Mouse (Mus musculus) kidney, adult 2 months (tissue): ENCODE measurements around the gene 2210011C24Rik. TPM values are rescaled to one million over a fixed set of nuclear protein-coding genes. Genes with fewer than 3 reads are reported as not detected.

ENCODE experiments used
- DNase-seq: peaks from one replicate; pipeline ENCODE4 v3.0.0; 2021
- H3K27ac ChIP-seq: fragments of 200-500 bp; 2 replicates; pipeline ENCODE4 v1.5.1; 2012; ENCODE audit warnings: low read depth, low read length, control low read depth, inconsistent platforms; ENCODE audit not compliant: insufficient read depth
- H3K27me3 ChIP-seq: fragments of 200-500 bp; replicated peaks from 2 replicates; pipeline ENCODE4 v1.6.1; 2012; ENCODE audit warnings: mild to moderate bottlenecking, moderate library complexity, low read length, inconsistent platforms; ENCODE audit not compliant: control insufficient read depth, insufficient read depth
- H3K36me3 ChIP-seq: fragments of 200-500 bp; 2 replicates; pipeline ENCODE4 v1.6.1; 2012; ENCODE audit warnings: mild to moderate bottlenecking, moderate library complexity, low read length, inconsistent platforms; ENCODE audit not compliant: control insufficient read depth, insufficient read depth
- H3K4me1 ChIP-seq: fragments of 200-500 bp; 2 replicates; pipeline ENCODE4 v1.6.1; 2011; ENCODE audit warnings: low read length; ENCODE audit not compliant: control insufficient read depth, insufficient read depth
- H3K4me3 ChIP-seq: fragments of 200-500 bp; 2 replicates; pipeline ENCODE4 v1.5.1; 2011; ENCODE audit warnings: mild to moderate bottlenecking, low read depth, low read length, control low read depth; ENCODE audit not compliant: insufficient read depth
- CTCF ChIP-seq: fragments of 200-500 bp; conservative IDR thresholded peaks from 2 replicates; pipeline ENCODE4 v1.5.1; 2011; ENCODE audit warnings: low read depth, mild to moderate bottlenecking, control low read depth, low read length, moderate library complexity, mixed read lengths; ENCODE audit not compliant: insufficient read depth, insufficient read length
- POLR2A ChIP-seq: fragments of 200-500 bp; IDR thresholded peaks from one replicate; pipeline ENCODE4 v1.6.1; 2011; ENCODE audit warnings: low read depth, low read length, control low read depth
- WGBS: fragments of 180-500 bp; shearing (Covaris S2); methylation state at CpG from one replicate; pipeline ENCODE4 v1.1.7; 2018; 5-methylcytosine and 5-hydroxymethylcytosine counted together
- polyA plus RNA-seq: library from polyadenylated mRNA; depleted of rRNA; stranded (reverse); fragments of >200 nt; gene quantifications from 2 replicates; pipeline ENCODE4 v1.2.3, GENCODE M21; 2012; rRNA removed

The 2210011C24Rik gene
- polyA plus RNA-seq, 1 experiment: 9.1 TPM

DNA sequence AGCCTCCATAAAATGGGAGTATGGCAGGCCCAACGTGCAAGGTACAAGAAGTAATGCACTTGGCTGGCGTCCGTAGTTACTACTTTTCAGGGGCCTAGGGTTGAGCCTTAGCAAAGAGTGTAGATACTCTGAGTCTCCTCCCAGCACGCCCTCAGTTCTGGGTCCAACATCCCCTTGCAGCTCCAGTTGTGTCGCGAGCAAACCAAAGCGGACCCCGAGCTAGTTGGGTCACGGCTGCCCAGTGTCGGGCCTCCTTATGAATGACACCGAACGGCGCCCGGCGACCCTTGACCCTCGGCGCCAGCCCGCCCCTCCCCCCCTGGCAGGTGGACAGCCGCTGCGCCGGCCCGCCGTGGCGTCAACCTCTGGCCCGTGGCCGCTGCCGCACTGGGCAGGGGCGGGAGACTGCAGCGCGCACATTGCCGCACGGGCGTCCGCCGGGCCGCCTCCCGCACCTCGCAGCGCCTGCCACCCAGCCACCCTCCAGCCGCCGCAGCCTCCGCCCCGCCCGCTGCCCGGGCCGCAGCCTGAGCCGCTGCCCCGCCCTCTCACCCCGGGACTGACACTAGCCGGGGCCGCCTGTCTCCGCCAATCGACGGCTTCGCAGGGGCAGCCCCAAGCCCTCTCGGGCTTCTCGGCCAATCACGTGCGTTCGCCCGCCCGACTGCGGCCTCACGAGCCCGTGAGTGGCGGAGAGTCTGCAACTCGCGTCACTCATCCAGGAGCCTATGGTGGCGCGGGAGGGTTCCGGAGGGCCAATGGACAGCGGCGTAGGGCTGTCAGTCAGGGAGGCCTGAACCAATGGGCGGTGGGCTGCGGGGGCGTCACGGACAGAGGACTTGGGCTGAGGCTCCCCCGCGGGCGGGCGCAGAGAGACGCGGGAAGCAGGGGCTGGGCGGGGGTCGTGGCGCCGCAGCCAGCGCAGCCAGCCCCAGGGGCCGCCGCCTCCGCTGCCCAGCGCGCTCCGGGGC, 39.5 kb downstream of the 2210011C24Rik start, which contains the start of gene Prkaca:
Prkaca (plus strand) TSS at position 844 of the 971 bp plus-strand sequence.
- Histone ChIP-seq H3K27ac (peak within 1 kb of the TSS; percentile 73), H3K27me3 (no peaks in the 10 kb centered on the region), H3K36me3 (no peaks in the 10 kb centered on the region), H3K4me1 (peaks cover 18% of the 10 kb centered on the region), H3K4me3 (peak within 1 kb of the TSS; percentile 79)
- under 1% methylated on average over 87 of the region's 94 CpGs for WGBS
- TF ChIP-seq POLR2A (peak; percentile 20), CTCF (no peak)
- peak; percentile 100 for DNase-seq

DNA sequence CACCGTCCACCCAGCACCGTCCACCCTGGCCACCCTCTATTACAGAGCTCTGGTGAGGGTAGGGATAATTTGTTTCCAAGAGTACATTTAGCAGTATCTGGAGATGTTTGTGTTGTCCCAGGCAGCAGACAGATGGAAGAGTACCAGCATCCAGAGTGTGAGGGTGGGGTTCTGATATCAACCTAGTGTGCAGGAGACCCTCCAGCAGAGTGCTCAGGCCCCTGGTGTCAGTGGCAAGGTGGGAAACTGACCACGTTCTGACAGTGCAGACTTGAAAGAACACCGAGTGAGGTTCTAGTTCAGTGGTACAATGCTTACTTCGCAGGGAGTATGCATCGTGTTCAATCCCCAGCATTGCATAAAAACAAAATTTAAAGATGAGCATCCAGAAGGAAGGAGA, 40.3 kb downstream of the 2210011C24Rik start:
- H3K4me3 ChIP-seq: peak overlapping the region; percentile 74; the same call in 1 of the 2 replicates
- no peak for TF ChIP-seq POLR2A
- no peak for TF ChIP-seq CTCF

GRCm38 (mm10) chr8:83971121-83971520, 40.9 kb downstream of the 2210011C24Rik start:
- DNase-seq: no peak
- H3K36me3 ChIP-seq: no peaks in the 10 kb centered on the region
- no peak overlapping the region for H3K27ac ChIP-seq
- no peak overlapping the region for H3K4me3 ChIP-seq
- H3K27me3 ChIP-seq: no peaks in the 10 kb centered on the region
- no peak for TF ChIP-seq CTCF
- no peak for TF ChIP-seq POLR2A
- 86% methylated on average over 4 of the region's 4 CpGs for WGBS
- H3K4me1 ChIP-seq: peaks cover 12% of the 10 kb centered on the region; the same call in 1 of the 2 replicates

More for the DNA sequence above, 40.3 kb downstream of the 2210011C24Rik start:
- Histone ChIP-seq H3K4me1 (peaks cover 12% of the 10 kb centered on the region; the same call in 1 of the 2 replicates), H3K27ac (peak overlapping the region; percentile 73), H3K27me3 (no peaks in the 10 kb centered on the region), H3K36me3 (no peaks in the 10 kb centered on the region)
- 78% methylated on average over 6 of the region's 6 CpGs for WGBS
- DNase-seq: no peak

- Histone ChIP-seq H3K36me3 (no peaks in the 10 kb centered on the region), H3K4me3 (no peak overlapping the region), H3K27ac (no peak overlapping the region), H3K4me1 (peaks cover 6% of the 10 kb centered on the region; the same call in 1 of the 2 replicates), H3K27me3 (no peaks in the 10 kb centered on the region)
- no peak for DNase-seq
- 97% methylated on average over 7 of the region's 7 CpGs for WGBS
- no peak for TF ChIP-seq CTCF
- TF ChIP-seq POLR2A: no peak
Measured at GRCm38 (mm10) chr8:83967701-83968100, 44.3 kb downstream of the 2210011C24Rik start.

DNA sequence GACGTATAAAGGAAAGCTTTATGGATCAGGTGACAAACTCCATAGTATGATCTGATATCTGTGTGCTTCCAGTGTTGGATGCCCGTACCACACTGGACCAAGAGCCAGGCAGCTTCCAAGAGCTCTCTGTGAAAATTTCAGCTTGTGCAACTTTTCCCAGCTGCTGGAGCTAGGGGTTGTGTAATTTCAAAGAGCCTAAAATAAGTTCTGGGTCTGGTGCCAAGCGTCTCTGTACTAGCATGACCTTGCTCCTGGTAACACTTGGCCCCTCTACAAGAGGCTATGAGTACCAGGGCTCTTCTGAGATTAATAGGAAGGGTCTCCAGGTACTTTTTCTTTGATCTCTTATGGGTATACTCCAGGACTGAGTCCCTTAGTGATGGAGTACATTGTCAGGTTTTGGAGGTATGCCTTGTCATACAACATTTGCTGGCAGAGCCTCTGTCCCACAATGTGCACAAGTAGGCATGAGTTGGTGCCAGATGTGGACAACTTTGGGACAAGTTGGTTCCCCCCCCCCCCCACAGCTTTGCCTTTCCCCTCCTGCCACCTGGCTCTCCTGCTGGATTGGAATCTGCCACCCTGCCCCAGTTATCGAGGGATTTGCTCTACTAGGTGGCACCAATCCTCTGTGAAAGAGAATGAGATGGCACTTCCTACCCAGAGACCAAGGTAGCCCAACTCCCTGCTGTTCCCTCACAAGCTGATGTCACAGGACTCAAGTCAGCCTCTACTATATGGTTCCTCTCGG, 47.8 kb downstream of the 2210011C24Rik start:
- H3K4me1 ChIP-seq: no peaks in the 10 kb centered on the region
- H3K36me3 ChIP-seq: no peaks in the 10 kb centered on the region
- peak; percentile 33 for DNase-seq
- H3K27me3 ChIP-seq: no peaks in the 10 kb centered on the region
- TF ChIP-seq POLR2A (no peak), CTCF (no peak)
- 76% methylated on average over 5 of the region's 5 CpGs for WGBS
- H3K27ac ChIP-seq: no peak overlapping the region
- H3K4me3 ChIP-seq: no peak overlapping the region

Other genes starting within 250 kb of the 2210011C24Rik start
- 28.7 and 44.4 TPM in 2 replicates for gene Adgrl1, start 112.1 kb downstream of the 2210011C24Rik start, polyA plus RNA-seq
- 2.7 and 3.2 TPM in 2 replicates for gene Gm10644, start 57.0 kb downstream of the 2210011C24Rik start, polyA plus RNA-seq
- 2.0 and 3.6 TPM in 2 replicates for gene Asf1b, start 56.7 kb downstream of the 2210011C24Rik start, polyA plus RNA-seq
- gene Prkaca, start 39.2 kb downstream of the 2210011C24Rik start, polyA plus RNA-seq: 88.3 and 95.6 TPM in 2 replicates
- 37.2 and 44.5 TPM in 2 replicates for gene Samd1, start 14.5 kb downstream of the 2210011C24Rik start, polyA plus RNA-seq
- gene 1700067K01Rik, start 10.7 kb downstream of the 2210011C24Rik start, polyA plus RNA-seq: 5.1 and 7.0 TPM in 2 replicates
- 7.8 and 7.9 TPM in 2 replicates for gene Palm3, start 9.3 kb upstream of the 2210011C24Rik start, polyA plus RNA-seq
- gene Il27ra, start 30.4 kb upstream of the 2210011C24Rik start, polyA plus RNA-seq: 1.9 and 5.6 TPM in 2 replicates
- gene Rln3, start 32.8 kb upstream of the 2210011C24Rik start, polyA plus RNA-seq: 0.19 TPM in 1 of 2 replicates, not detected in the other
- gene Gm10643, start 53.0 kb upstream of the 2210011C24Rik start, polyA plus RNA-seq: 1.1 and 1.2 TPM in 2 replicates
- 15.8 and 18.0 TPM in 2 replicates for gene Rfx1, start 54.7 kb upstream of the 2210011C24Rik start, polyA plus RNA-seq
- gene Dcaf15, start 92.6 kb upstream of the 2210011C24Rik start, polyA plus RNA-seq: 28.2 and 30.1 TPM in 2 replicates
- gene Podnl1, start 113.8 kb upstream of the 2210011C24Rik start, polyA plus RNA-seq: 0.48 and 0.67 TPM in 2 replicates
- gene Cc2d1a, start 135.8 kb upstream of the 2210011C24Rik start, polyA plus RNA-seq: 24.1 and 26.0 TPM in 2 replicates
- gene 4930432K21Rik, start 135.9 kb upstream of the 2210011C24Rik start, polyA plus RNA-seq: 0.63 and 0.92 TPM in 2 replicates
- 0.99 and 1.4 TPM in 2 replicates for gene Nanos3, start 173.0 kb upstream of the 2210011C24Rik start, polyA plus RNA-seq
- gene Zswim4, start 224.9 kb upstream of the 2210011C24Rik start, polyA plus RNA-seq: 9.2 and 10.0 TPM in 2 replicates
- 216 and 246 TPM in 2 replicates for gene D8Ertd738e, start 237.5 kb upstream of the 2210011C24Rik start, polyA plus RNA-seq
- 39.3 and 48.6 TPM in 2 replicates for gene Mri1, start 245.2 kb upstream of the 2210011C24Rik start, polyA plus RNA-seq